Mouse (Mus musculus): ENCODE results near the gene Nsun4.

The Nsun4 gene

DNA sequence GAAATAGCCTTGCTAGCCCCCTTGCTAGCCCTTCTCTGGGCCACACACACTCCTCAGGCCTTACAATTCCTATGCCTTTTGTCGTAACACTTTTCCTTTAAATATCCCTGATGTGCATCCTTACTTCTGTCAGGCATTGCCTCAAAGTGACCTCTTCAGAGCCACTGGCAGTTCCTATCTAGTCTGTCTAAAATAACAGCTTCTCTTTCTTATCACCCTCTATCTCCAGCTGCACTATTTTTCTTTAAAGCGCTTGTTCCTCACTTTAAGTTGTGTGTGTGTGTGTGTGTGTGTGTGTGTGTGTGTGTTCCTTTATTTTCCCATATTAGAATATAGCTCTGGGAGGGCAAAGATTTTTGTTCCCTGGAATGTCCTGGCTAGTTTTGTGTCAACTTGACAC, 7.1 kb downstream of the Nsun4 start:
- no peak for DNase-seq

DNA sequence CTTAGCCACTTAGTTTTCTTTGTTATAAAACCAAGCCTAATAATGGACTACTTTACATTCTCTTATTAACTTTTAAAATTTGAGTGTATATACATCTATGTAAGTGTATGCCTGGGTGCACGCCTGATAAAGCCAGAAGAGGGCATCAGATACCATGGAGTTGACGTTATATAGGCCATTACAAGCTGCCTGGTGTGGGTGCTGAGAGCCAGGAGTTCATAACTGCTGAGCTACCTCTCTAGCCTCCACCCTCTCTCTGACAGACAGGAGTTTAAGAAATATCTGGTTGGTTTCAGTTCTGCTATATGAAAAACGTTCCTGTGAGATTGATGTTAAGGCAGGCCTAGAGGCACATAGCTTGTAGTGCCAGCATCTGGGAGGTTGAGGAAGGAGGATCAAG, 11.5 kb downstream of the Nsun4 start:
- DNase-seq, result no peak

DNA sequence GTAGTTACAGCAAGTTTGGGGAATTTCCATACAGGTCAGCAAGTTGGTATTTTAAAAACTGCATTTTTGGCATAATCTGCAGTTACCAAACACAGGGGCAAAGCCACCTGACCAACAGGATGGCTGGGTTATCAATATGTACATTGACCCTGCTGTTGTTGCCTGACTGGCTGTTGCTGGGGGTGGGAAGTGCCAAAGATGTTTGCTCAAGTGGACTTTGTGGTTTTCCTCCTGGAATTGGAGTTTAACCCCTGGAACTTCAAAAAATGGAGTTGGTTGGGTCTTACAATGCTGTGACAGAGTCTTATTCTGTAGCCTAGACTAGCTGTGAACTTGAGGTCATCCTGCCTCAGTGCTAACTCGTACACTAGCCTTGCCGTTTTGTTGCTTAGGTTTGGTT, 13.2 kb downstream of the Nsun4 start:
- no peak for DNase-seq

DNA sequence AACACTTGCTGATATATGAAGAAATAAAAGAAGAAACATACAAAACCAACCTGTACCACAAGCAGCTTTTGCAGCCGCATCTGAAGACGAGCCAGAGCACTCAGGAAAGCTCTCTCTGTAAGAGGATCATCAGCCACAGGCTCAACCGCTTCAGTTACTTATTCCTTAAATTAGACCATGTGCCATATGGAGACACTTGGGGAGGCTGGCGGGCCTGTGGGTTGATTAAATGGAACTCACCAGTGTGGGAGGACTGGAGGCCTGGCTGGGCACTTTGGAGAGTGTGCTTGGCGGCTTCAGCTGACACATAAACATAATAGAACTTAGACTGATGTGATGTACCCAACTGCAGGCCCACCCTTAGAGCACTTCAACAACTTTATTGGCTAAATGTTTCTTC, 20.3 kb downstream of the Nsun4 start:
- no peak for DNase-seq

DNA sequence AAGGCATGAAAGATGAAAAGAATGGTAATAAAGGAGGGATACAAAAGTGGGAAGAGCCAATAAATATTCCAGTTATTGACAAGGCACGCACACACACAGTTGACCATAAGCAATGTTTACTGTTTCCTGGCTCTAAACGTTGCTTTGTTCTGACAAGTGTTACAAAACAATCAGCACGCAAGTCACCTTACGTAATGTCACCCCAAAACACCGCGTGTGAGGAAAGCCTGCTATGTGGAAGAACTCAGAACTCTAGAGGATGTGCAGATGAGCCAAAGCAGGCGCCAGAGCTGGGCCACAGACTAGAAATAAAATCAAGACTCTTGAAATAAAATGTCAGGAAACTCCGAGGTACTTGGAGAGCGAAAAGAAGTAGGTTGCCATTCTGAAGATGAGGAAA, 20.8 kb downstream of the Nsun4 start:
- no peak for DNase-seq

DNA sequence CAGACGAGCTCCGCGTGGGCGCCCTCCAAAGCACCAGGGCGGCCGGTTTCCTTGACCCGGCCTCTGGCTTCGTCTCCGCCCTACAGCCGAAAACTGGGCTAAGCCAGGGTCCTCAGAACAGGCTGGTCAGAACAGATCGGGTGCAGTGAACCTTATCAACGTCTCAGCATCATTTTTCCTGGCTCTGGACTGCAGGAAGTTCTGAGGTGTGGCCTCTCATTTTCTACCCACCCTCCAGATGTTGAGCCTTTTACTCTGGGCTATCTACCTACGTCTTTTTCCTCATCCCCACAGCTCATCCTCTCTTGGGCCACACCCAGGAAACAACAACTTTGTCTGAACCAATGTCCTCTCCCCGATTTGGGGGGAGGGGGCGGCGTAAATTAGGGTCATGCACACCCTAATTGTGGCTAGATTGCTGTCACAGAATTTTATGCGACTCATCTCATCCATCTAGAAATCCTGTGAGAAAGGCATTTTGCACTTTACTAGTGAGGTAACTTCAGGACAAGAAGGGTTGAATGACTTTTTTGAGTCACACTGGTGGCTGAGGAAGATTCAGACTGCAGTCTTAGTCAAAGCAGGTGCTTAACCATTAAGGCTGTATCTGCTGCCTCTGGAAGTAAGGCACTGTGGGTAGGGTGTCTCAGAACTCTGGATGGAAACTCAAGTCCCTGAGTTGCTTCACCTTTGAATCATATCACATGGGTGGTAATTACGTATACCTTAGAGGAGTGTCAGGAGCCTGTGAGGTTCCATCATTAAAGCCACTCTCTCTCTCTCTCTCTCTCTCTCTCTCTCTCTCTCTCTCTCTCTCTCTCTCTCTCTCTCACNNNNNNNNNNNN, 35.6 kb downstream of the Nsun4 start, which contains the start of gene Faah:
Faah (minus strand) TSS at position 25 of the 845 bp plus-strand sequence.
- peak; percentile 36 for DNase-seq

DNA sequence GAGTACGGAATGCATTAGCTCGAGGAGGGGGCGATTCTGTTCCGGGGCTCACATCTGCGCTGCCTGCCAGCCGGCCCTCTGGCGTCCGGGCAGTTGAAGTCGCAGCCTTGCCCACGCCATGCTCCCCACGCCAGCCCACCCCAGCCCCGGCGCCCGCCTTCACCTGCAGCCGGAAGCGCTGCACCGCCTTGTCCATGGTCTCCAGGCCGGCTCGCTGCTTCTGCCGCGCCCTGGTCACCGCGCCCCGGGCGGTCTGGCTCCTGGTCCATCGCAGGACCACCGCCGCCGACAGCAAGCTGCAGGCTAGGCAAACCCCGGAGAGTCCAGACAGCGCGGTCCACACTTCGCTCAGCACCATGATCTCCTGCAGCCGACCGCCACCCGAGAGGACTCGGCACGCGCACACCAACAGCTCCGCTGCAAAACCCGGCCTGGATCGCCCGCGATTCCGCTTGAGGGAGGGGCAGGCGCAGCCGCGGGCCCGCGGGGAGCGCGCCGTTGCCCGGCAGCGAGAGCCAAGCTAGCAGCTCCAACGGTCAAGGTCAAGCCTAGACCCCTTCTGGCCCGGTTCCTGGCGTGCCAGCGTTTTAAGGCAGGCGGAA, 36.3 kb downstream of the Nsun4 start:
- peak; percentile 72 for DNase-seq

DNA sequence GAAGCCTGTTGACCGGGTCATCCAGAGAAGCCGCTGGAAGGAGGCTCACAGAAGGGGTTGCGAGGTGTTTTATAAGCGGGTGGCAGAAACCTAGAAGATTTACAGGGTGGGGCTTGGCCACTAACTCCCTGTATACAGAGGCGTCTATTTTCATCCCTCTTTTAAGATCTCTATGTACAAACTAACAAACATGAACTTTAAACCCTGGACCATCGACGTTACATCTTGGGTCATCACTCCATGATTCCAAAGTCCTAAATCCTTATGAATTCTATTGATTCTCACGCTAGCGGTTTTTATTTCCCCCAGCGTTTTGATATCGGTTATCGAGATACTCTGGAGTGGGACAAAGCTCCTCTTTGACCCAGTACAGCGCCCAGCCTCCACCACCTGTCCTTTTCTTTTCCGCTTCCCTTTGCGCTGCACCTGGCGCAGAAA, 36.8 kb downstream of the Nsun4 start:
- DNase-seq, result no peak

DNA sequence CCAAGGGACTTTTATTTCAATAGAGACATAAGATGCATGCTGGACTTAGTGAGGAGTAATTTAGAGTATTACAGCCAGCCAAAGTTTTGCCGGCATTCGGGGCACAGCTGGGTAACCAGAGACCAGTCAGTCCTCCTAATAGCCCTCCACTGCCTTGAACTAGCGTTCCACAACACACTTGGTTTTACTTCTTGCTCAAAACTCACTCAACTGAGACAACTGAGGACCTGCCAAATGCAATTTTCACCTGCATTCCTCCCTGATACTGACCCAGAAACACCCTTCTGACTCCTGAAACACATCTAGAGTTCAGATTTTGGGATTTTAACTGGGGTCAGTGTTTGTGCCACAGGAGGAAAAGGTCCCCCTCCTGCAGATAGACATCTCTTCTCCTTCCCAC, 37.3 kb downstream of the Nsun4 start:
- peak; percentile 37 for DNase-seq

DNA sequence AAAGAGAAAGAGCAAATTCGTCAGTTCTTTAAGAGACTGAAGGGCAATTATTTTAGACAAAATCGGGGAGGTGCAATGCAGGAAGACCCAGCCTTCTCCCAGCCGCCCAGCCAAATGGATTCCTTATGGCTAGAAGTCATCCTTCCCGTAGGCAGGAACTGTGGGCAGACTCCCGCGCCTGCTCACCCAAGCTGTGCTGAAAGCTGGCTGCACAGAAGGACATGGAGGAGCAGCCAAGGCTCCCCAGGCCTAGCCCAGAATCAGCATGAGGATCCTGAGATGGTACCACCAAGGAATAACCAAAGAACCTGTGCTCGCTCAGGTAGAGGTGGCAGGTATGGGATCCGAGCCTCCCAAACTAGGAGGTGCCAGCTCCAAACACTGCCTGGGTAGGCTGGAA, 37.7 kb downstream of the Nsun4 start:
- peak; percentile 51 for DNase-seq

DNA sequence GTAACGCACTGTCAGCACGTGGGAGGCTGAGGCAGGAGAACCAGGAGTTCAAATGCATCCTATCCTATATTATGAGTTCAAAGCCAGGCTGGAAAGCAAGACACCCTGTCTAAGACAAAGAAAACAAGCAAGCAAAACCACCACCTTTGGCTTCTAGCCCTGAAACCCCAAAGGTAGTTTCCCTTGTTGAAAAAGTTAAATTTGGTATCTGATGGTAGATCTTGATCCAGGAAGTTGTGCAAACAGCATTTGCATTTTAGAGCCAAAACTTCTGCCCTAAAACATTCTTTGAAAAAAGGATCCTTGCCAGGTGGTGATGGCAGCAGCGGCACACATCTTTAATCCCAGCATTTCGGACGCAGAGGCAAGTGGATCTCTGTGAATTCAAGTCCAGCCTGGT, 38.2 kb downstream of the Nsun4 start:
- DNase-seq, result peak; percentile 30

DNA sequence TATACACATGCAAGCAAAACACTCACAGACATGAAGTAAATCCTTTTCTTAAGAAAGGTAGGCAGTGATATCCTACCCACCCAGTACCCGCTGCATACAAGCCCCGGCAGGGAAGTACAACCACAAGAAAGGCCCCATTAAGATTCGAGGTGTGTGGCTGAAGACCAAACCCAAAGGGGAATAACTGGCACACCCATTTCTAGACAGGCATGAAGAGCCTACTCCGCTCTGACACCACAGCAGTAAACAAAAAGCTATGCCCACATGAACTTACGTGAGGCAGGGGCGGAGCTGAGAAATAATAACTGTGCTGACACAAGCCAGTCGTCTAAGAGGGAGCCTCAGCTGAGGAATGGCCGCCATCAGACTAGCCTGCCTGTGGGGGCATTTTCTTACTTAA, 43.5 kb downstream of the Nsun4 start:
- no peak for DNase-seq

DNA sequence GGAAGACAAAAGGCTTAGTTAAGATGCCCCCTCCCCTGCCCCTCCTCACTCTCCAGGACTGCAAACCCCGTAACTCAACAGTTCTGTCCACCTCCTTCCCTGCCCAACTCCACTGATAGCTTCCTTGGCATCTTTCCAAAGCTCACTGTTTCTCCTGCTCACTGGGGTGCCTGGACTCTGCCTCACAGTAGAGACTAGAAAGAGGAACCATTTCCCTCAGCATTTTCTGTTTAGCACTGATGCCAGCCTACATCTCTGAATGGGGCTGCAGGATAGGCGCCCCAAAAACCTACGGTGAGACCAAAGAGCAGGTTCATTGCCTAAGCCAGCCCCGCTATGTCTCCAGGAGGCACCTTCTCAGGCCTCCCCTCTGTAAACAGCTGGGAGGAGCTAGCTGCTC, 52.5 kb downstream of the Nsun4 start:
- DNase-seq, result no peak

DNA sequence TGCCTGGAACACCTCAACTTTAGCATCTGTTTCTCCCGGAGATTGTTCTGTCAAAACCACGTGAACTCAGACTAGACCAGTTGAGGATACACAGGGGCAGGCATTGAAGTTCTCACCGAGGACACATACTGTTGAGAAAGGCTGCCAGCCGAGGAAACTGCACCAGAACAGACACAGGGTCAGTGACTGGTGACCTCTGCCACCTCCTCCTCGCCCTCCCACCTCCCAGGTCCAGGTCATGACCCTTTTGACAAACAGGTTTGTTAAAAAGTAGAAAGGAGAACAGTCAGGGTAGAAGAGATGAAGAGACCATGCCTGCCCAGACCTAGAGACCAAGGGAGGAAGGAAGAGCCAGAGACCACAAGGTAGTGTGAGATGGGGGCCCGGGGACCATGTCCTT, 53.0 kb downstream of the Nsun4 start:
- DNase-seq, result no peak

DNA sequence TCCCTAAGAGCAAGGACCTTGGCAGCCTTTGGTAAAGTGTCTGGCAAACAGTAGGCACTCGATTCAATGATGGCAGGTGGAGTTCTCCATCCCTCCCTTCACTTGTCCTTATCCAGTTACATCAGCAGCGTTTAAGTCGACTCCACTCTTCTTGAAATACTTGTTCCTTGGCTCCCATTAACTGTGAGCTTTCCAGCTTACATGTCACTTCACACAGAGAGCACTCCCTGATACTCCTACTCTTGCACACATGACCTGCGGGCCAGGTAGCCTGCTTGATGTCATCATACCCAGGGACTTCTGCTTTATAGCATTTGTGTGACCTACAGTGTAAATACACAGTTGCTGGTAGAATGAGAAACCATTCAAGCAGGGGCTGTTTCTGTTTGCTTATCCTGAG, 56.9 kb downstream of the Nsun4 start:
- DNase-seq, result no peak

DNA sequence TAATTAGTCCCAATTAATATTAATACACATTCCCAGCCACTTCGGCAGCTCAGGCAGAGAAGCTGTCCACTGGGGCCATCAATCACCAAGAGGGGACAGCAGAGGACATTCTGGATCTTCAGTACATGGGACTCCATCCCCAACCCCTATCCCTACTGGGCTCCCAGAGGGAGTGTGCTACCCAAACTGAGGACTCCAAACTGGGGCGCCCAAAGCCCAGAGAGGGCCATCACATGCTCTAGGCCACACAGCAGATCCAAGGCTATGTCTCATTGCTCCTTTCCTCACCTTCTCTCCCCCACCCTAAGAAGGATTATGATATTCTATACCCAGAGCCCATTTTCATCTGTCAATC, 58.3 kb downstream of the Nsun4 start:
- no peak for DNase-seq

DNA sequence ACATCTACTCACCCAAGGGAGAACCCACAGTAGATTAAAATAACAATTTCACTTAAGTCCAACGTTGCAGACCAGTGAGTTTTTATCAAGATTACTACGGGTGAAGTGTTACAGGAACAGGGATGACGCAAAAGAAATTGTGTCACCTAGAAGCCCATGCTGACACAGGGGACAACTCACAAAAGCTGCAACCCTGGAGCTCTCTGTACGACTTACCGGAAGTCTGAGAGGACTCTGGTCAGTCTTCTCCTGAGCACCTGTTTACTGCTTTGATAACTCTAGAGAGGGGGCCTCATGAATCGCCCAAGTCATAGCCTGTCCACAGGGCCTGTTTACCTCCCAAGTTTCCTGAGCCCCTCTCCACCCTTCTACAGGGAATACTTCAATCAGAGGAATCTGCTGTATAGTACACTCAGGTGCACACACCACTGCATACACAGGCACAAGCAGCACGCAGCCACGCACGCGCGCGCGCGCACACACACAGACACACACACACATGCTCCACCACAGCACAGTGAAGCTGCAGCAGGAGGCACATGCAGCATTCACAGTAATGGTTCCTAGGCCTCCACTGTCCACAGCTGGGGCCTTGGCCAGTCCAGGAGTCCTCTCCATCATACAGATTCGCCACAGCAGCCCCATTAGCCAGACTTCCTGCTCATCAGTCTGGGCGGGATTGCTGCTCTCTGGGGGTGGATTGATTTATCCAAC, 58.9 kb downstream of the Nsun4 start:
- no peak for DNase-seq

DNA sequence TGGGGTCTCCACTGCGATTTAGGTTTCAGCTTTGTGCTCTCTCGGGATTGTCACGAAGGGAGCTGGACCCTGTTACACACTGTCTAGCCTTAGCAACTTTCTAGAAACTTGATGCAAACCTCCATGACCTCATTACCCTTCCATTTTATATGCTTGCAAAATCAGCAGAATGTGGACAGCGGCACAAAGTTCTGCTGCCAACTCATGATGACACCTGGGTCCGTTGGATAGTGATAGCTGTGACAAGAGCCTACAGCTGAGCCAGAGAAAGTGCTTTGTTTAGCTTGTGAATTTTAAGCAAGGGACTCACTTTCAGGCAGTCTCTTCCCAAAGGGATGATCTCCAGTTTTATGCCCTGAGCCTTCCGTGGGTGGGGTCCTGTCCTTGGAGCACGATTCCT, 64.3 kb downstream of the Nsun4 start:
- DNase-seq, result no peak

DNA sequence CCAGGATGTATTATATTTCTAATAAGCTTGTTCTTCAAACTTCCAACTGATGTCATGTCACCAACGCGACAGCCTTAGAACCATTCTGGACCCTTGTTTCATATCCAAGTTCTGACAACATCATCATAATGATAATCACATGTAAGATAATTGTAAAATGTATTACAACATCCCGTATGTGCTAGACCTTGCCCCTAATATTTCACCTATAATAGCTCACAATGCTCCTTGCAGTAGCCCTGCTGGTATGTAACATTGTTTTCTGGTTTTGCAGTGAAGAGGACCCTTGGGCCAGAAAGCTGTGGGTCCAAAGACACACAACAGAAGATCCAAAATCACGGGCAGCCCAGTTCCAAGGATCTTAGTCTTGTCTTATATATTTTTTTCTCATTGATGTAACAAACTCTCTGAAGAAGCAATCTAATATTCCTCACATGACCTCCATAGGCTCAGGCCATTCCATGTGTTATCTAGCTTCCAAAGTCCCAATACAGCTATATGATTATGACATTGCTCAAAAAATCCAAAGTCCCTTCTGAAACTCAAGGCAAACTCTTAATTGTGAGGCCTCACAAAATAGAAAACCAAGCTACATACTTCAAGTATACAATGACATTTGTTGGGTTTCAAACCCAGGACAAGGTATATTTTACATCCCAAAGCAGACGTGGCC, 65.7 kb downstream of the Nsun4 start:
- no peak for DNase-seq

DNA sequence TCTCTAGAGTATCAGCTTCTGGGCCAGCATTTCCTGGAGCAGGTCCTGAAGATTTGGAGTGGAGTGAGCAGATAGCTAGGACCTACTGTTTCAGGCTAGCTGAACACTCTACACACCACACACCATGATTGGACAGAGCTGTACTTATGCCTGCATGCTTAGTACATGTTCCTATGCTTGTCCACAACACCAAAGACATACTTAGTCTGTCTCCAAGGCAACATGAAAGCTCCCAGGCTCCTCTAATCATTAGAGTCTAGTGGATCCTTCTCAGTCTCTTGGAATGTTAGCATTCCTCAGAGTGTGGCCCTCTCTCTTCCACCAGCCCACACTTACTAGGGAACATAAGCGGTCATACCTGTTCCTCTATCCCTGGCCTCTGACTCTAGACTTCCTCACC, 66.2 kb downstream of the Nsun4 start:
- no peak for DNase-seq

DNA sequence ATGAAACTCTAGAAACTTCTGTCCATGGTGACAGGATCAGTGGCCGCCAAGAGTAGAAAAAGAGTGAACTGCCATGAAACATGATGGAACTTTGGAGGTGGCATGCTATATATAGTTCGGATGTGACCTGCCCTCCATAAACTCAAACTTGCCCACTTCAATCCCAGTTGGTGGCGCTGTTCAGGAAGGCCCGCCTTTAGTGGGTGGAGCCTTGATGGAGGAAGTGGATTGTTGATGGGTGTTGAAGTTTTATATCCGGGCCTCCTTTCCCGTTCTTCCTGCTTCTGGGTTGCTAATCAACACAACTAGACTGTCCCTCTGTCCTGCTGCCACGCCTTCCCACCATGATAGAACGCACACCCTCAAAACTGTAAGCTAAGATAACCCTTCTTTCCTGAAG, 68.7 kb downstream of the Nsun4 start:
- DNase-seq, result no peak

DNA sequence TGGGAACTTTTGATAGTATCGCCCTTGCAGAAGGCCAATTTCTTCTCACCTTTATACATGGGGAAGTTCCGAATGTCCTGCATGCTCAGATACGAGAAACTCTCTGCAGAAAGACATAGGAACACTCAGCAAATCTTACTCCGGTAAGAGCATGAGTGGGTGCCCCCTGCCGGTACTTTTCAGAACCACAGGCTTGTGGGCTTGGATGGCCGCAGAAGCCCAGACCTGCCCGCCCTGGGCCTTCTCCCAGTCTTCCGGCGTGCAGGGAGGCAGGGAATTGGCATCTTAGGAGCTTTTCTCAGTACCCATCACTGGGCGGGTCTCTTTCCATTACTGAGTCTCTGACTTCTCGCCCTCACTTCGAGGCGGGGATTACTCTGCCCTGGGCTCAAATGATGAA, 69.6 kb downstream of the Nsun4 start:
- peak; percentile 83 for DNase-seq
